Mouse (Mus musculus) heart, adult 2 months (tissue): ENCODE results near the gene Lat2. TPM values are rescaled to one million over a fixed set of nuclear protein-coding genes. Genes with fewer than 3 reads are reported as not detected.

Experiments
- DNase-seq, 2 experiments: peaks; one replicate each; pipeline ENCODE4 v3.0.0; 2021
- H3K27ac ChIP-seq: fragments of 200-600 bp; 2 replicates; pipeline ENCODE4 v1.8.1; 2022
- H3K27me3 ChIP-seq: fragments of 200-500 bp; 2 replicates; pipeline ENCODE4 v1.6.1; 2012; ENCODE audit warnings: mild to moderate bottlenecking, low read length, inconsistent platforms, mixed read lengths; ENCODE audit not compliant: control insufficient read depth, insufficient read depth
- H3K36me3 ChIP-seq: fragments of 200-500 bp; 2 replicates; pipeline ENCODE4 v1.6.1; 2012; ENCODE audit warnings: low read length, inconsistent platforms; ENCODE audit not compliant: control insufficient read depth, insufficient read depth
- H3K4me1 ChIP-seq: fragments of 200-500 bp; 2 replicates; pipeline ENCODE4 v1.6.1; 2011; ENCODE audit warnings: low read length; ENCODE audit not compliant: control insufficient read depth, insufficient read depth
- H3K4me3 ChIP-seq: fragments of 200-600 bp; 2 replicates; pipeline ENCODE4 v1.8.1; 2022
- H3K79me2 ChIP-seq: fragments of 200-500 bp; replicated peaks from 2 replicates; pipeline ENCODE4 v1.6.1; 2012; ENCODE audit warnings: mild to moderate bottlenecking, inconsistent platforms, low read length, moderate library complexity, mixed read lengths; ENCODE audit not compliant: control insufficient read depth, insufficient read depth
- H3K9ac ChIP-seq: fragments of 200-500 bp; 2 replicates; pipeline ENCODE4 v1.6.1; 2012; ENCODE audit warnings: low read depth, mild to moderate bottlenecking, control low read depth, inconsistent platforms, low read length, mixed read lengths
- CTCF ChIP-seq: fragments of 200-600 bp; IDR thresholded peaks from 2 replicates; pipeline ENCODE4 v1.8.1; 2022; ENCODE audit warnings: antibody characterized with exemption, mild to moderate bottlenecking, moderate library complexity
- EP300 ChIP-seq: fragments of 200-500 bp; IDR thresholded peaks from 2 replicates; pipeline ENCODE4 v1.6.1; 2011; ENCODE audit warnings: low read depth, low read length, control low read depth; ENCODE audit not compliant: insufficient read depth
- POLR2A ChIP-seq: fragments of 200-500 bp; IDR thresholded peaks from 2 replicates; pipeline ENCODE4 v1.6.1; 2011; ENCODE audit warnings: mild to moderate bottlenecking, low read depth, low read length, control low read depth; ENCODE audit not compliant: insufficient read depth
- WGBS: fragments of 180-500 bp; shearing (Covaris S2); methylation state at CpG from one replicate; pipeline ENCODE4 v1.1.7; 2018; 5-methylcytosine and 5-hydroxymethylcytosine counted together
- intact Hi-C: fragments of 180-260 bp; cut with DNase I; formaldehyde crosslinking; loops from one replicate; pipeline ENCODE4 v1.15.1; 2025
- polyA plus RNA-seq: library from polyadenylated mRNA; depleted of rRNA; stranded (reverse); fragments of >200 nt; gene quantifications from 2 replicates; pipeline ENCODE4 v1.2.3, GENCODE M21; 2012
- total RNA-seq, 2 experiments: library from RNA; stranded (reverse); gene quantifications; 2 replicates each; pipeline ENCODE4 v1.2.3; 2021

Gene Lat2
- total and polyA plus RNA-seq, 3 experiments = 1.1 to 3.3 (median 1.6) TPM

- no peak for TF ChIP-seq CTCF
- no peak for TF ChIP-seq POLR2A
- no peak for TF ChIP-seq EP300
- Histone ChIP-seq H3K27me3 (no peaks in the 10 kb centered on the region), H3K4me3 (no peak overlapping the region), H3K27ac (no peak overlapping the region), H3K9ac (no peak overlapping the region), H3K4me1 (peaks cover 7% of the 10 kb centered on the region), H3K79me2 (no peaks in the 10 kb centered on the region), H3K36me3 (no peaks in the 10 kb centered on the region)
- intact Hi-C loops = no loop called here
- 88% methylated on average over 6 of the region's 6 CpGs for WGBS
- DNase-seq = no peak
Measured at GRCm38 (mm10) chr5:134565696-134566095, 49.1 kb downstream of the Lat2 start.

GRCm38 (mm10) chr5:134564272-134564671, 50.6 kb downstream of the Lat2 start:
- WGBS = 96% methylated on average over 2 of the region's 2 CpGs
- no peaks in the 10 kb centered on the region for H3K36me3 ChIP-seq
- H3K4me3 ChIP-seq = no peak overlapping the region
- no peaks in the 10 kb centered on the region for H3K79me2 ChIP-seq
- H3K4me1 ChIP-seq = peaks cover 6% of the 10 kb centered on the region
- H3K27ac ChIP-seq = no peak overlapping the region
- no peak for TF ChIP-seq EP300
- no peak for TF ChIP-seq POLR2A
- no peak for TF ChIP-seq CTCF
- H3K27me3 ChIP-seq = no peaks in the 10 kb centered on the region
- H3K9ac ChIP-seq = no peak overlapping the region
- DNase-seq = no peak
- intact Hi-C loops = no loop called here

GRCm38 (mm10) chr5:134560450-134561171, 54.2 kb downstream of the Lat2 start:
- peaks cover 2% of the 10 kb centered on the region; the same call in 1 of the 2 replicates for H3K4me1 ChIP-seq
- intact Hi-C loops = no loop called here
- TF ChIP-seq CTCF = no peak
- no peak for TF ChIP-seq EP300
- no peak for TF ChIP-seq POLR2A
- 79% methylated on average over 16 of the region's 16 CpGs for WGBS
- H3K4me3 ChIP-seq = no peak overlapping the region
- no peak for DNase-seq
- no peaks in the 10 kb centered on the region for H3K27me3 ChIP-seq
- H3K9ac ChIP-seq = no peak overlapping the region
- H3K79me2 ChIP-seq = no peaks in the 10 kb centered on the region
- no peak overlapping the region for H3K27ac ChIP-seq
- no peaks in the 10 kb centered on the region for H3K36me3 ChIP-seq

- H3K36me3 ChIP-seq = no peaks in the 10 kb centered on the region
- no peak within 1 kb of the TSS for H3K9ac ChIP-seq
- H3K27ac ChIP-seq = no peak within 1 kb of the TSS
- no peaks in the 10 kb centered on the region for H3K79me2 ChIP-seq
- no peaks in the 10 kb centered on the region for H3K27me3 ChIP-seq
- TF ChIP-seq CTCF = no peak
- no peak for TF ChIP-seq EP300
- no peak for TF ChIP-seq POLR2A
- no peak within 1 kb of the TSS for H3K4me3 ChIP-seq
- peaks cover 4% of the 10 kb centered on the region for H3K4me1 ChIP-seq
- no peak for DNase-seq
- intact Hi-C loops = no loop called here
- 85% methylated on average over 7 of the region's 7 CpGs for WGBS
Measured at GRCm38 (mm10) chr5:134560071-134560449, 54.8 kb downstream of the Lat2 start, which contains the start of gene Syna. Gene Syna (minus strand): TSS chr5:134560171.

- Histone ChIP-seq H3K79me2 (no peaks in the 10 kb centered on the region), H3K9ac (no peak overlapping the region), H3K36me3 (no peaks in the 10 kb centered on the region), H3K27me3 (no peaks in the 10 kb centered on the region), H3K27ac (peak overlapping the region; percentile 66), H3K4me3 (no peak overlapping the region), H3K4me1 (peaks cover 7% of the 10 kb centered on the region)
- DNase-seq = peak; percentile 88 to 89
- WGBS = 8% methylated on average over 20 of the region's 20 CpGs
- intact Hi-C loops = no loop called here
- TF ChIP-seq EP300 = peak; percentile 50; the same call in 1 of the 2 replicates
- TF ChIP-seq POLR2A = no peak
- TF ChIP-seq CTCF = no peak
Measured at GRCm38 (mm10) chr5:134555463-134556164, 59.2 kb downstream of the Lat2 start.

GRCm38 (mm10) chr5:134553951-134554546, 60.8 kb downstream of the Lat2 start:
- intact Hi-C loops = no loop called here
- WGBS = 73% methylated on average over 5 of the region's 5 CpGs
- TF ChIP-seq POLR2A = no peak
- TF ChIP-seq EP300 = no peak
- TF ChIP-seq CTCF = no peak

More at GRCm38 (mm10) chr5:134553951-134554546, 60.8 kb downstream of the Lat2 start:
- Histone ChIP-seq H3K4me1 (peaks cover 8% of the 10 kb centered on the region), H3K9ac (no peak overlapping the region), H3K27me3 (no peaks in the 10 kb centered on the region), H3K27ac (no peak overlapping the region), H3K4me3 (no peak overlapping the region), H3K36me3 (no peaks in the 10 kb centered on the region), H3K79me2 (no peaks in the 10 kb centered on the region)
- DNase-seq = no peak
